Mouse (Mus musculus): ENCODE measurements at regions not wholly inside any gene's neighbourhood (a gene's known extent, or its start where the extent isn't known, plus 50 kb on each side); places are given as distances from the start of the nearest gene placed in this dataset.

- no peak overlapping the region for H3ac ChIP-seq (ENCODE audit: control insufficient read depth, insufficient read length)
- TF ChIP-seq MYOD1 (IDR thresholded peaks at IDR 0.05; ENCODE audit: control insufficient read depth in 1 of 3, insufficient read length in 2 of 3, low read depth in 2 of 3): no peak
- TF ChIP-seq MYOG (IDR thresholded peaks at IDR 0.05; ENCODE audit: control insufficient read depth in 1 of 3, insufficient read depth in 1 of 3, insufficient read length in 2 of 3, low read depth in 2 of 3): no peak
- no peak for TF ChIP-seq SRF (IDR thresholded peaks at IDR 0.05; ENCODE audit: control insufficient read depth, insufficient read length, low read depth)
- no peak for TF ChIP-seq TCF3 (IDR thresholded peaks at IDR 0.05; ENCODE audit: insufficient read length, low read depth)
- TF ChIP-seq POLR2AphosphoS2 (IDR thresholded peaks at IDR 0.05; ENCODE audit: insufficient read length, low read depth): no peak
- no peak for TF ChIP-seq CEBPB (IDR thresholded peaks at IDR 0.05; ENCODE audit: insufficient read depth, poor library complexity, severe bottlenecking)
- TF ChIP-seq MAX (IDR thresholded peaks at IDR 0.05; ENCODE audit: low read depth): no peak
- TF ChIP-seq E2F4 (IDR thresholded peaks at IDR 0.05; ENCODE audit: insufficient read depth): no peak
- no peaks in the 10 kb centered on the region for H3K36me3 ChIP-seq (ENCODE audit: control insufficient read depth, insufficient read depth)
- no peaks in the 10 kb centered on the region for H3K79me2 ChIP-seq (ENCODE audit: control insufficient read depth, insufficient read depth)
- no peak overlapping the region for H3K4me2 ChIP-seq (ENCODE audit: low read depth)
- H3K4me3 ChIP-seq: no peak overlapping the region
- no peaks in the 10 kb centered on the region for H3K27me3 ChIP-seq (ENCODE audit: control insufficient read depth, insufficient read depth, insufficient read length)
Observed at GRCm38 (mm10) chr5:43130901-43131557, 101.9 kb upstream of the Cpeb2 start.

GRCm38 (mm10) chr5:43133672-43134071 is 99.3 kb upstream of the Cpeb2 start:
- Histone ChIP-seq H3ac (ENCODE audit: control insufficient read depth, insufficient read length) (no peak overlapping the region), H3K79me2 (ENCODE audit: control insufficient read depth, insufficient read depth) (no peaks in the 10 kb centered on the region), H3K36me3 (ENCODE audit: control insufficient read depth, insufficient read depth) (no peaks in the 10 kb centered on the region), H3K27me3 (ENCODE audit: control insufficient read depth, insufficient read depth, insufficient read length) (no peaks in the 10 kb centered on the region), H3K4me3 (no peak overlapping the region), H3K4me2 (ENCODE audit: low read depth) (no peak overlapping the region)
- TF ChIP-seq USF1 (IDR thresholded peaks at IDR 0.05; ENCODE audit: low read depth) (no peak), TCF12 (IDR thresholded peaks at IDR 0.05; ENCODE audit: insufficient read depth, poor library complexity, severe bottlenecking) (no peak), POLR2AphosphoS2 (IDR thresholded peaks at IDR 0.05; ENCODE audit: insufficient read length, low read depth) (no peak), REST (IDR thresholded peaks at IDR 0.05; ENCODE audit: insufficient read depth, insufficient read length) (no peak), E2F4 (IDR thresholded peaks at IDR 0.05; ENCODE audit: insufficient read depth) (no peak), CEBPB (IDR thresholded peaks at IDR 0.05; ENCODE audit: insufficient read depth, poor library complexity, severe bottlenecking) (no peak), SRF (IDR thresholded peaks at IDR 0.05; ENCODE audit: control insufficient read depth, insufficient read length, low read depth) (no peak), MYOD1 (IDR thresholded peaks at IDR 0.05; ENCODE audit: control insufficient read depth in 1 of 3, insufficient read length in 2 of 3, low read depth in 2 of 3) (no peak), POLR2A (IDR thresholded peaks at IDR 0.05; ENCODE audit: insufficient read length, low read depth) (no peak), MYOG (IDR thresholded peaks at IDR 0.05; ENCODE audit: control insufficient read depth in 1 of 3, insufficient read depth in 1 of 3, insufficient read length in 2 of 3, low read depth in 2 of 3) (no peak), MAX (IDR thresholded peaks at IDR 0.05; ENCODE audit: low read depth) (no peak), TCF3 (IDR thresholded peaks at IDR 0.05; ENCODE audit: insufficient read length, low read depth) (no peak)

- no peaks in the 10 kb centered on the region for H3K36me3 ChIP-seq (ENCODE audit: control insufficient read depth, insufficient read depth)
- TF ChIP-seq E2F4 (IDR thresholded peaks at IDR 0.05; ENCODE audit: insufficient read depth) (no peak), SRF (IDR thresholded peaks at IDR 0.05; ENCODE audit: control insufficient read depth, insufficient read length, low read depth) (no peak), POLR2A (IDR thresholded peaks at IDR 0.05; ENCODE audit: insufficient read length, low read depth) (no peak), MYOG (IDR thresholded peaks at IDR 0.05; ENCODE audit: control insufficient read depth in 1 of 3, insufficient read depth in 1 of 3, insufficient read length in 2 of 3, low read depth in 2 of 3) (peak in 1 of 3 experiments; percentile 20), TCF3 (IDR thresholded peaks at IDR 0.05; ENCODE audit: insufficient read length, low read depth) (no peak), MAX (IDR thresholded peaks at IDR 0.05; ENCODE audit: low read depth) (no peak), REST (IDR thresholded peaks at IDR 0.05; ENCODE audit: insufficient read depth, insufficient read length) (no peak), POLR2AphosphoS2 (IDR thresholded peaks at IDR 0.05; ENCODE audit: insufficient read length, low read depth) (no peak), MYOD1 (IDR thresholded peaks at IDR 0.05; ENCODE audit: control insufficient read depth in 1 of 3, insufficient read length in 2 of 3, low read depth in 2 of 3) (peak in 1 of 3 experiments; percentile 58), TCF12 (IDR thresholded peaks at IDR 0.05; ENCODE audit: insufficient read depth, poor library complexity, severe bottlenecking) (no peak), CEBPB (IDR thresholded peaks at IDR 0.05; ENCODE audit: insufficient read depth, poor library complexity, severe bottlenecking) (0 out of 2 replicates have a peak, but pooled peaks have one; percentile 8), USF1 (IDR thresholded peaks at IDR 0.05; ENCODE audit: low read depth) (no peak)
- H3ac ChIP-seq (ENCODE audit: control insufficient read depth, insufficient read length): no peak overlapping the region
- no peaks in the 10 kb centered on the region for H3K27me3 ChIP-seq (ENCODE audit: control insufficient read depth, insufficient read depth, insufficient read length)
- no peak overlapping the region for H3K4me3 ChIP-seq
- no peak overlapping the region for H3K4me2 ChIP-seq (ENCODE audit: low read depth)
- H3K79me2 ChIP-seq (ENCODE audit: control insufficient read depth, insufficient read depth): no peaks in the 10 kb centered on the region
Observed at GRCm38 (mm10) chr5:43136142-43136541, 96.8 kb upstream of the Cpeb2 start.

- H3K4me2 ChIP-seq (ENCODE audit: low read depth): no peak overlapping the region
- H3ac ChIP-seq (ENCODE audit: control insufficient read depth, insufficient read length): no peak overlapping the region
- H3K36me3 ChIP-seq (ENCODE audit: control insufficient read depth, insufficient read depth): no peaks in the 10 kb centered on the region
- TF ChIP-seq TCF3 (IDR thresholded peaks at IDR 0.05; ENCODE audit: insufficient read length, low read depth) (no peak), MAX (IDR thresholded peaks at IDR 0.05; ENCODE audit: low read depth) (no peak), REST (IDR thresholded peaks at IDR 0.05; ENCODE audit: insufficient read depth, insufficient read length) (no peak), MYOD1 (IDR thresholded peaks at IDR 0.05; ENCODE audit: control insufficient read depth in 1 of 3, insufficient read length in 2 of 3, low read depth in 2 of 3) (no peak), MYOG (IDR thresholded peaks at IDR 0.05; ENCODE audit: control insufficient read depth in 1 of 3, insufficient read depth in 1 of 3, insufficient read length in 2 of 3, low read depth in 2 of 3) (no peak), CEBPB (IDR thresholded peaks at IDR 0.05; ENCODE audit: insufficient read depth, poor library complexity, severe bottlenecking) (no peak), POLR2AphosphoS2 (IDR thresholded peaks at IDR 0.05; ENCODE audit: insufficient read length, low read depth) (no peak), USF1 (IDR thresholded peaks at IDR 0.05; ENCODE audit: low read depth) (no peak), SRF (IDR thresholded peaks at IDR 0.05; ENCODE audit: control insufficient read depth, insufficient read length, low read depth) (no peak), POLR2A (IDR thresholded peaks at IDR 0.05; ENCODE audit: insufficient read length, low read depth) (no peak), E2F4 (IDR thresholded peaks at IDR 0.05; ENCODE audit: insufficient read depth) (no peak), TCF12 (IDR thresholded peaks at IDR 0.05; ENCODE audit: insufficient read depth, poor library complexity, severe bottlenecking) (no peak)
- no peak overlapping the region for H3K4me3 ChIP-seq
- H3K79me2 ChIP-seq (ENCODE audit: control insufficient read depth, insufficient read depth): no peaks in the 10 kb centered on the region
- H3K27me3 ChIP-seq (ENCODE audit: control insufficient read depth, insufficient read depth, insufficient read length): no peaks in the 10 kb centered on the region
Observed at GRCm38 (mm10) chr5:43137777-43138176, 95.2 kb upstream of the Cpeb2 start.
